Mouse (Mus musculus) spleen, adult 2 months (tissue): Measurements from ENCODE around the gene Rab3b.

Experiments used
- CTCF ChIP-seq: fragments of 200-500 bp; IDR thresholded peaks from 2 replicates; pipeline ENCODE4 v1.5.1; 2011; ENCODE audit warnings: mild to moderate bottlenecking, inconsistent platforms; ENCODE audit not compliant: insufficient read depth, insufficient read length, insufficient replicate concordance; ENCODE audit errors: extremely low read depth
- POLR2A ChIP-seq: fragments of 200-500 bp; IDR thresholded peaks from 2 replicates; pipeline ENCODE4 v1.6.1; 2011; ENCODE audit warnings: low read depth, low read length, inconsistent platforms

GRCm38 (mm10) chr4:108835496-108835895 lies 43.4 kb upstream of the Rab3b start:
- no peak for TF ChIP-seq CTCF
- TF ChIP-seq POLR2A: no peak
